Mouse (Mus musculus): ENCODE results near the gene Tcam1.

DNA sequence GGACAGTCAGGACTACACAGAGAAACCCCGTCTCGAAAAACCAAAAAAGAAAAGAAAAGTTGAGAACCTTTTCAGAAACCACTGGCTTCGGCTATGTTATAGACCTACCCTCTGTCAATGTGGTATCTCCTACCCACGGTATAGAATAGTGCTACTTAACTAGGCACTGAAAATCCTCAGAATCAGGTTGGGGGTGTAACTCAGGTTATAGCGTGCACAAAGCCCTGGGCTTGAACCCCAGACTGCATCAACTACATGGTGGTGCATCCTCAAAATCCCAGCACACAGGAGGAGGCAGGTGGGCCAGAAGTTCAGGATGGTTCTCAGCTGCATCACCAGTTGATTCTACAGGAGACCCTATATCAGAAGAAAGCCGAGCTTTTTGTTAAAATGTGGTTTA is 2.7 kb upstream of the Tcam1 start:
- TF ChIP-seq EP300 (IDR thresholded peaks at IDR 0.05; ENCODE audit: low read depth) (no peak), CTCF (IDR thresholded peaks at IDR 0.05; ENCODE audit: low read depth) (no peak)
